Mouse (Mus musculus) embryonic fibroblast, embryonic 13.5 days (primary cell): ENCODE results near the gene Ski.

Experiments
- CTCF ChIP-seq: IDR thresholded peaks from 2 replicates; pipeline ENCODE4 v1.5.1; 2011; ENCODE audit warnings: mild to moderate bottlenecking, control low read depth, low read length, moderate library complexity, borderline replicate concordance; ENCODE audit not compliant: insufficient read depth
- POLR2A ChIP-seq: IDR thresholded peaks from 2 replicates; pipeline ENCODE4 v1.6.1; 2011; ENCODE audit warnings: low read depth, mild to moderate bottlenecking, control low read depth, low read length, moderate library complexity

DNA sequence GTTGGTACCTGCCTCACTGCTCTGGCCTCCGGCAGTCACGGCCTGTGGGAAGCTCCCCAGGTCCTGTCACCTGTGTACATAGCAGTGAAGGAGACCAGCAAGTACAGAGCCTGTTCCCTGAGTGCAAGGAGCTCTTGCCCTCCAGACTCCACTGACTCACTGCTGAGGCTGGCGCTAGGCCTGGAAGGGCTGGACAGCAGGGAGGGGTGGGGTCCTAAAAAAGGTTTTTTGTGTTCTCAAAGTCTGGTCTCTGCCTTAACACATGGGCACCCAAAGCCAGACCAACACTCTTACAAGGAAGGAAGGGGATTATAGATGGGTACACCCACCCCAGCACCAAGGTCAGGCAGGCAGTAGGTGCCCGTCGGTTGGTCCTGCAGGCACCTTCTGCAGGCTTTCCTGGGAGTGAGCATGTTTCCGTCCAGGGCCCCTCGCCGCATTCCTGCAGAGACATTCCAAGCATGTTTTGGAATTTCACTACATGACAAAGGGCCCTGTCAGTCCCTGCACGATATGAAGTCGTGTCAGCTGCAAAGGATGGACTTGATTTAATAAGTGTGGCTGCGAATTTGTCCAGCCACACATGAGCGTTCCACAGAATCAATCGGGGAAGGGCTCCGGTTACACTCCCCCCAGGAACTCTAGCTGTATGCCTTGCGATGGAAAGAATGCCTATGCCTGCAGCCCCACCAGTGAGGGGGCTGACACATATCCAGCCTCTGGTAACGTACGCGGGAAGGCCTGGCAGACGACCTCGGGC is 88.6 kb downstream of the Ski start:
- TF ChIP-seq CTCF (no peak), POLR2A (peak; percentile 34; the same call in 1 of the 2 replicates)
